Mouse (Mus musculus): ENCODE data around the gene Ddb1. TPM values are rescaled to one million over a fixed set of nuclear protein-coding genes. Genes with fewer than 3 reads are reported as not detected.
A peak's percentile ranks its signal among the peaks of the same experiment; 100 is the strongest.

Ddb1 gene
- polyA plus RNA-seq, 1 experiment, result 123 TPM

DNA sequence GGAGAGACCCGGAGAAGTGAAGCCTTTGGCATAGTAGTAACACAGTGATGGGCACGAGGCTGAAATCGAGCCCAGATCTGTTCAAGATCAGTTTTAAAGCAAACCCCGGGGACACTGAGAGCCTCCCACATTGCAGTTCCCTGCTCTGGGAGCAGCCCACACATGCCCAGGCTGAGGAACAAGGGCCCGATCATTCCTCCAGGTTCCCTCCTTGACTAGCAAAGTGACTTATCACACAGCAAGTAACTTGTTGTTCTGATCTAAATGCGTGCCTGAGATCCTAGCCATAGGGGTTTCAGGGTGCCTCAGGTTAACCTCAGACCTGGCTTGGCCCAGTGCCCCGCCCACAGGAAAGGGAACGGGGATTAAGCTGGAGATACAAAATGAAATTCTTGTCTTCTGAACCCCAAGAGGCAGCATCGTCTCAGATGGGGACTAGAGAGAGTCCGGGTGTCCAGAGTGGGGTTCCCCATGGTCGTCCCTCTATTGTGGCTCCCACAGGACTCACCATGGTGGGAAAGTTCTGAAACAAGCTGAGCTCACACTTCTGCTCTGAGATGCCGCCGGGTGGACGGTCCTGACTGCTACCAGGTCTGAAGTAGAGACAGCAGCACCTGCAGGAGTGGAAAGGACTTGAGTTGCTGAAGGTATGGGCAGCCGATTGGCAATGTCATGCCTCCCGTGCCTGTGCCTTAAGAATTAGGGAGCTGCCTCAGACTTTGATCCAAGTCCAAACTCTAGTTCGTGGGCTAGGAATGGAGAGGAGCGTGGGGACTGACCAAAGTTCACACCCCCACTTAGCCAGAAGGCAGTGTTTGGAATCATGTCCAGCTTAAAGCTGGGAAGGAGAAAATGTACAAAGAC lies 1.2 kb upstream of the Ddb1 start:
- TF ChIP-seq CTCF (conservative IDR thresholded peaks at IDR 0.05; ENCODE audit: insufficient read depth, insufficient read length, low read depth, low read length) (no peak), POLR2A (IDR thresholded peaks at IDR 0.05; ENCODE audit: low read depth, low read length) (peak; percentile 63)
- peak overlapping the region; percentile 75 for H3K4me3 ChIP-seq (ENCODE audit: insufficient read depth, low read depth, low read length)
- no peaks in the 10 kb centered on the region for H3K27me3 ChIP-seq (replicated peaks; ENCODE audit: control insufficient read depth, insufficient read depth, low read length)
- peak; percentile 90 for DNase-seq
- 49% methylated on average over 18 of the region's 18 CpGs for WGBS
- peaks cover 13% of the 10 kb centered on the region; the same call in 1 of the 2 replicates for H3K4me1 ChIP-seq (ENCODE audit: control insufficient read depth, insufficient read depth, low read length)
- H3K36me3 ChIP-seq (ENCODE audit: control insufficient read depth, insufficient read depth, low read length), result no peaks in the 10 kb centered on the region; the same call in 1 of the 2 replicates
- H3K27ac ChIP-seq (ENCODE audit: insufficient read depth, low read depth, low read length), result peak overlapping the region; percentile 98

DNA sequence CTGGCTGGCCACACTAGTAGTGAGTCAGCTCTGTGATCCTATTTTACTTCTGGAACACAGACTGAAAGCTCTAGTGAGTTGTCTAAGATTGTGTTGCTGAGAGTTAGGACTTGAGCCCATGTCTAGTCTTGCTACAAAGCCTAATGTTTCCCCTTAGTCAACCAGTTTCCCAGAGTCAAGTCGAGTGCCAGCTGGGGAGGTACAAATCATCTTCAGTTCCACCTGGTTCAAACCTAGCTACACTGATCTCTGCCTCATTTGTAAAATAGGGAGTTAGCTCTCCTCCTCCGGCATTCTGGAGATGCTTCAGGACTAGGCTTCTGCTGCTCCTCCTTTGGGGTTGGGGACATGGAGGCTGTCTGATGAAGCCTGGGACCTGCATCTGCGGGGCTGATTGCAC lies 593 bp upstream of the Ddb1 start:
- 12% methylated on average over 3 of the region's 3 CpGs for WGBS
- peak overlapping the region; percentile 92 for H3K27ac ChIP-seq (ENCODE audit: insufficient read depth, low read depth, low read length)
- H3K27me3 ChIP-seq (replicated peaks; ENCODE audit: control insufficient read depth, insufficient read depth, low read length), result no peaks in the 10 kb centered on the region
- H3K36me3 ChIP-seq (ENCODE audit: control insufficient read depth, insufficient read depth, low read length), result peaks cover 3% of the 10 kb centered on the region
- no peak for DNase-seq
- TF ChIP-seq POLR2A (IDR thresholded peaks at IDR 0.05; ENCODE audit: low read depth, low read length), result no peak
- no peak for TF ChIP-seq CTCF (conservative IDR thresholded peaks at IDR 0.05; ENCODE audit: insufficient read depth, insufficient read length, low read depth, low read length)
- H3K4me1 ChIP-seq (ENCODE audit: control insufficient read depth, insufficient read depth, low read length), result peaks cover 13% of the 10 kb centered on the region; the same call in 1 of the 2 replicates
- peak overlapping the region; percentile 68 for H3K4me3 ChIP-seq (ENCODE audit: insufficient read depth, low read depth, low read length)

DNA sequence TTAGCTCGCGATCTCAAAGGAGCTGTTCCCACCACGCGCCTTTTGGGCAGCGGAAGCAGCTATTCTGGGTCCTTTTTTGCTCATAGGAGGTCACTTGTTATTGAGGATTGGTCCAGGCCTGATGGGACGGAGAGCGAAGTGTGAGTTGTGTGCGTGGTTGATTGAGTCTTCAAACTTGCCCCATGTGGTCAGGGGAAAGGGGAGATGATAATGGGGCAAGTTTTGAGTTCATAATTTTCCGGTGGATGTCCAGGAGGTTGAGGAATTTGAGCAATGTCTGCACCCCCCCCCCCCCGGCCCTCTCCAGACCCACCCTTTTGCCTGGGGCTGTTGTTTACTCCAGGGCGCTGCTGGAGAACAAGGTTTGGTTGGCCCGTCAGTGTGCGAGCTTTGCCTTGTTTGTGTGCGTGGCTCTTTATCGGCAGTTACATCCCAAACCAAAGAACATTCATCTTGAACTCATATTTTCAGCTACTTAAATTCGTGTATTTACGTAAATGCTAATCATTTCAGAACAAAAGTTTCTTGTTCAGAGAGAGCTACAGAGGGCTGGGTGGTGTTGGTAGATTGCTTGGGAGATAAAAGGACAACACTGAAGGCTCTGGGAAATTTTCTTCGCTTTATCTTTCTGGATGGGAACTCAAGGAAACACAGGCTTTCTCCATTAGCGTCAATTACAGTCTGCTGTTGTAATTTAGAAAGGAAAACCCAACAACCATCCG lies 935 bp downstream of the Ddb1 start:
- peaks cover 13% of the 10 kb centered on the region; the same call in 1 of the 2 replicates for H3K4me1 ChIP-seq (ENCODE audit: control insufficient read depth, insufficient read depth, low read length)
- no peak for TF ChIP-seq CTCF (conservative IDR thresholded peaks at IDR 0.05; ENCODE audit: insufficient read depth, insufficient read length, low read depth, low read length)
- no peak for TF ChIP-seq POLR2A (IDR thresholded peaks at IDR 0.05; ENCODE audit: low read depth, low read length)
- 4% methylated on average over 20 of the region's 20 CpGs for WGBS
- DNase-seq, result peak; percentile 26
- H3K4me3 ChIP-seq (ENCODE audit: insufficient read depth, low read depth, low read length), result peak overlapping the region; percentile 93
- H3K27ac ChIP-seq (ENCODE audit: insufficient read depth, low read depth, low read length), result peak overlapping the region; percentile 78
- no peaks in the 10 kb centered on the region for H3K27me3 ChIP-seq (replicated peaks; ENCODE audit: control insufficient read depth, insufficient read depth, low read length)
- peaks cover 3% of the 10 kb centered on the region for H3K36me3 ChIP-seq (ENCODE audit: control insufficient read depth, insufficient read depth, low read length)

- 77% methylated on average over 5 of the region's 5 CpGs for WGBS
- Histone ChIP-seq H3K27me3 (replicated peaks; ENCODE audit: control insufficient read depth, insufficient read depth, low read length) (no peaks in the 10 kb centered on the region), H3K27ac (ENCODE audit: insufficient read depth, low read depth, low read length) (no peak overlapping the region), H3K36me3 (ENCODE audit: control insufficient read depth, insufficient read depth, low read length) (peaks cover 9% of the 10 kb centered on the region), H3K4me1 (ENCODE audit: control insufficient read depth, insufficient read depth, low read length) (peaks cover 8% of the 10 kb centered on the region; the same call in 1 of the 2 replicates), H3K4me3 (ENCODE audit: insufficient read depth, low read depth, low read length) (no peak overlapping the region)
- TF ChIP-seq CTCF (conservative IDR thresholded peaks at IDR 0.05; ENCODE audit: insufficient read depth, insufficient read length, low read depth, low read length) (no peak), POLR2A (IDR thresholded peaks at IDR 0.05; ENCODE audit: low read depth, low read length) (no peak)
- DNase-seq, result no peak
These were observed 3.6 kb downstream of the Ddb1 start for GRCm38 (mm10) chr19:10608573-10609240.

GRCm38 (mm10) chr19:10634106-10634871 lies 29.2 kb downstream of the Ddb1 start, which contains the start of gene Vwce:
Gene Vwce, plus strand, starts transcription at chr19:10634213.
- H3K4me1 ChIP-seq (ENCODE audit: control insufficient read depth, insufficient read depth, low read length), result 0 out of 2 replicates have a peak, but pooled peaks cover 4% of the 10 kb centered on the region
- H3K27ac ChIP-seq (ENCODE audit: insufficient read depth, low read depth, low read length), result peak within 1 kb of the TSS; percentile 76
- WGBS, result 3% methylated on average over 32 of the region's 32 CpGs

GRCm38 (mm10) chr19:10634872-10635318 lies 29.8 kb downstream of the Ddb1 start:
- WGBS, result 4% methylated on average over 21 of the region's 21 CpGs
- H3K36me3 ChIP-seq (ENCODE audit: control insufficient read depth, insufficient read depth, low read length), result no peaks in the 10 kb centered on the region
- H3K4me1 ChIP-seq (ENCODE audit: control insufficient read depth, insufficient read depth, low read length), result 0 out of 2 replicates have a peak, but pooled peaks cover 4% of the 10 kb centered on the region
- H3K27ac ChIP-seq (ENCODE audit: insufficient read depth, low read depth, low read length), result peak overlapping the region; percentile 76
- H3K4me3 ChIP-seq (ENCODE audit: insufficient read depth, low read depth, low read length), result peak overlapping the region; percentile 51
- DNase-seq, result peak; percentile 84
- H3K27me3 ChIP-seq (replicated peaks; ENCODE audit: control insufficient read depth, insufficient read depth, low read length), result no peaks in the 10 kb centered on the region
- no peak for TF ChIP-seq CTCF (conservative IDR thresholded peaks at IDR 0.05; ENCODE audit: insufficient read depth, insufficient read length, low read depth, low read length)
- TF ChIP-seq POLR2A (IDR thresholded peaks at IDR 0.05; ENCODE audit: low read depth, low read length), result no peak

More at GRCm38 (mm10) chr19:10634106-10634871, 29.2 kb downstream of the Ddb1 start, which contains the start of gene Vwce:
- peak within 1 kb of the TSS; percentile 51 for H3K4me3 ChIP-seq (ENCODE audit: insufficient read depth, low read depth, low read length)
- DNase-seq, result peak; percentile 61
- TF ChIP-seq POLR2A (IDR thresholded peaks at IDR 0.05; ENCODE audit: low read depth, low read length), result no peak
- peak; percentile 40; the same call in 1 of the 2 replicates for TF ChIP-seq CTCF (conservative IDR thresholded peaks at IDR 0.05; ENCODE audit: insufficient read depth, insufficient read length, low read depth, low read length)
- H3K36me3 ChIP-seq (ENCODE audit: control insufficient read depth, insufficient read depth, low read length), result no peaks in the 10 kb centered on the region
- no peaks in the 10 kb centered on the region for H3K27me3 ChIP-seq (replicated peaks; ENCODE audit: control insufficient read depth, insufficient read depth, low read length)
